Mouse (Mus musculus): ENCODE data around the gene Prpf3.

DNA sequence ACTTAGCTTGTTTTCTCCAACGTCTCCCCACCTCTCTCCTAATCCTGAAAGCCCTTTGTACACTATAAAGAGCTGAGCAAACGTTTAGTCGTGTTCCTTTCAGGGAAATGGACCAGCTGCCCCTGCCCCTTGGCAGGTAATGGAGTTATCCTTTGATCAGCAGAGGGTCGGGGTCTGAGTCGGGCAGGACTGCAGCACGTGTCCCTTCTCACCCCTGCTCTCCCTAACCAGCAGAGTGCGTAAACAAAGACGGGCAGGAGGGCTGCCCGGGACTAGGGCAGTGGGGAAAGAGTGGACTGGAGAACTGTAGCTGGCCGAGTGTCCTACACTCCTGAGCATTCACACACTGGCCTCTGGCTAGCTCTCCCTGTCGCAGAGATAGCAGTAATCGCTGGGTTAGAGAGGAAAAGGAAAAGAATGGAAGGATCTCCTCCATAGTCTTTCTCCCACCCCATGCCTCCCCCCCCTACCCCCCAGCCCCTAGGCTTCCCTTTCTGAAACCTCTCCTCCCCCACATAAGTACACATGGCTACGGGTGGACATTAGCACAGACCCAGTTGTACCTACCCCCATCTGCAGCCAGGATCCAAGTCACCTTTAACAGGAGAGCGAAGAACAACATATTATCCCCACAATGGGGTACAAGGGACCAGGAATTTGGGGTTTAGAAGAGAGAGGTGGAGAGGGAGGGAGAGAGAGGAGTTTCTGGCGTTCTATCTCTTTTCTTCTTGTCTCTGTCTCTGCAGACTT is 48.2 kb upstream of the Prpf3 start:
- no peak for TF ChIP-seq CTCF (IDR thresholded peaks at IDR 0.05; ENCODE audit: borderline replicate concordance, control insufficient read depth, extremely low read depth, insufficient read depth, low read length, poor library complexity)
- no peak for TF ChIP-seq POLR2A (IDR thresholded peaks at IDR 0.05; ENCODE audit: control insufficient read depth, extremely low read depth, insufficient read depth, low read length, poor library complexity)

All from thymus, adult 2 months (tissue).